9 mouse cellular contexts compared by ENCODE assay signal in genomic region chr4:107962044-107962732, GRCm38 (mm10). TPM values are rescaled to one million over a fixed set of nuclear protein-coding genes. Genes with fewer than 3 reads are reported as not detected.
DNase-seq lines count a peak whose midpoint lies in the region; ATAC-seq lines count a peak whose summit lies in the region.
"Had no signal": no experiment of that assay in that cellular context is flagged by ENCODE, and none has a peak within 500 bp of the region (broad histone marks: within the 10 kb centered on the region; RNA-seq: fewer than 3 reads in every experiment).

No protein-coding gene starts in this region.

- no peaks in the 10 kb centered on the region for H3K36me3 ChIP-seq in liver, embryonic 11.5 days (ENCODE audit: control insufficient read depth, insufficient read depth, low read length)
- H3K36me3 ChIP-seq: liver, embryonic 13.5 days had no signal

- peak; percentile 56 for DNase-seq in kidney, postnatal 10 days
- DNase-seq in kidney, adult 8-10 months = no peak
- DNase-seq in adrenal gland, postnatal 25 days = peak; percentile 23
- DNase-seq in heart, adult 8-10 months (ENCODE audit: low spot score) = peak; percentile 79
- no peak for DNase-seq in liver, embryonic 11.5 days (ENCODE audit: low spot score)
- no peak for DNase-seq in layer of hippocampus, adult 9-11 months
- DNase-seq in thymus, postnatal 36 days = no peak
- DNase-seq: liver, embryonic 13.5 days had no signal

- no peaks in the 10 kb centered on the region; the same call in 1 of the 2 replicates for H3K27me3 ChIP-seq in liver, embryonic 11.5 days (replicated peaks; ENCODE audit: control insufficient read depth, insufficient read depth, low read length)

- H3K4me3 ChIP-seq in liver, embryonic 11.5 days (ENCODE audit: low read depth, low read length) = no peak overlapping the region
- H3K4me3 ChIP-seq: liver, embryonic 13.5 days had no signal

- no peak overlapping the region for H3K27ac ChIP-seq in liver, embryonic 11.5 days (ENCODE audit: low read depth, low read length)
- H3K27ac ChIP-seq: liver, embryonic 13.5 days had no signal

- no peaks in the 10 kb centered on the region for H3K4me1 ChIP-seq in liver, embryonic 11.5 days (replicated peaks; ENCODE audit: control insufficient read depth, insufficient read depth, low read length)
- H3K4me1 ChIP-seq: liver, embryonic 13.5 days had no signal

- WGBS in liver, embryonic 11.5 days = 51% methylated on average over 11 of the region's 11 CpGs

- no peak overlapping the region for H3K4me2 ChIP-seq in liver, embryonic 11.5 days
- H3K4me2 ChIP-seq: liver, embryonic 13.5 days had no signal

- ATAC-seq in liver, embryonic 11.5 days (replicated peaks; ENCODE audit: low FRiP score) = 0 out of 2 replicates have a peak, but pooled peaks have one; percentile 29
- ATAC-seq in CD4-positive, CD25-positive, alpha-beta regulatory T cell, adult 4 months = no peak

- no peak overlapping the region for H3K9ac ChIP-seq in liver, embryonic 11.5 days (ENCODE audit: low read depth, low read length)
- H3K9ac ChIP-seq: liver, embryonic 13.5 days had no signal

- no peaks in the 10 kb centered on the region for H3K9me3 ChIP-seq in liver, embryonic 11.5 days (ENCODE audit: control insufficient read depth, low read length)
- H3K9me3 ChIP-seq: liver, embryonic 13.5 days had no signal

RNA-seq across cellular contexts. Expression of gene Slc1a7, which starts 5.9 kb away (rescaled TPM):
- total RNA-seq in adrenal gland, postnatal 25 days (2021) = 0.58 TPM in 1 of 2 replicates, not detected in the other
- under 1 TPM in 3 of 4 experiments, not detected in 1; 0.16 to 0.60 (median 0.41) TPM for total RNA-seq in heart, adult 8-10 months (2022)
- not detected in 2 replicates for polyA plus RNA-seq in liver, embryonic 11.5 days (2014; fragmentation: Nextera tagmentation; extraction: Ambion mirVana)
- not detected for polyA plus RNA-seq in CD4-positive, CD25-positive, alpha-beta regulatory T cell, adult 4 months (2017; shearing (Covaris generic))
- polyA plus RNA-seq: liver, embryonic 13.5 days had no signal

RNA-seq across cellular contexts. Expression of gene Cpt2, which starts 38.8 kb away (rescaled TPM):
- total RNA-seq in adrenal gland, postnatal 25 days (2021) = 180 TPM in 2 replicates
- 100 to 1,000 TPM; 273 to 347 (median 313) TPM for total RNA-seq in heart, adult 8-10 months (2022)
- polyA plus RNA-seq in liver, embryonic 11.5 days (2014; fragmentation: Nextera tagmentation; extraction: Ambion mirVana) = 52.8 and 63.7 TPM in 2 replicates
- polyA plus RNA-seq in CD4-positive, CD25-positive, alpha-beta regulatory T cell, adult 4 months (2017; shearing (Covaris generic)) = 10 to 100 TPM; 18.9 to 27.3 TPM

Comparison
In these comparisons a context has a peak if more than half of its experiments do, and no peak if none do; other contexts are left out.
1. DNase-seq: peak in kidney, postnatal 10 days (single experiment), adrenal gland, postnatal 25 days (single experiment) and heart, adult 8-10 months (single experiment); none in kidney, adult 8-10 months (0 of 2), liver, embryonic 11.5 days (single experiment), layer of hippocampus, adult 9-11 months (single experiment) and thymus, postnatal 36 days (0 of 2).